Mouse (Mus musculus) cerebellum, adult 2 months (tissue): ENCODE results near the gene Per1. TPM values are rescaled to one million over a fixed set of nuclear protein-coding genes. Genes with fewer than 3 reads are reported as not detected.
A peak's percentile ranks its signal among the peaks of the same experiment; 100 is the strongest.

Source experiments
- DNase-seq, 2 experiments: peaks; one replicate each; pipeline ENCODE4 v3.0.0; 2021
- H3K27ac ChIP-seq: fragments of 200-500 bp; 2 replicates; pipeline ENCODE4 v1.5.1; 2012; ENCODE audit warnings: low read length, control low read depth, inconsistent platforms; ENCODE audit not compliant: insufficient read depth
- H3K27me3 ChIP-seq: fragments of 200-500 bp; 2 replicates; pipeline ENCODE4 v1.6.1; 2012; ENCODE audit warnings: inconsistent platforms, mild to moderate bottlenecking, low read length, moderate library complexity; ENCODE audit not compliant: control insufficient read depth, insufficient read depth
- H3K4me1 ChIP-seq: fragments of 200-500 bp; 2 replicates; pipeline ENCODE4 v1.6.1; 2011; ENCODE audit warnings: low read length; ENCODE audit not compliant: control insufficient read depth, insufficient read depth
- H3K4me3 ChIP-seq: fragments of 200-500 bp; replicated peaks from 2 replicates; pipeline ENCODE3; 2011; ENCODE audit warnings: mild to moderate bottlenecking, low read depth, low read length, control low read depth; ENCODE audit not compliant: insufficient read depth
- CTCF ChIP-seq: fragments of 200-500 bp; IDR thresholded peaks from 2 replicates; pipeline ENCODE4 v1.5.1; 2011; ENCODE audit warnings: low read depth, mild to moderate bottlenecking, control low read depth, low read length, moderate library complexity, borderline replicate concordance; ENCODE audit not compliant: insufficient read depth
- POLR2A ChIP-seq: fragments of 200-500 bp; IDR thresholded peaks from 2 replicates; pipeline ENCODE4 v1.6.1; 2011; ENCODE audit warnings: low read length, control low read depth, borderline replicate concordance; ENCODE audit not compliant: insufficient read depth
- WGBS: fragments of 180-500 bp; shearing (Covaris S2); methylation state at CpG from one replicate; pipeline ENCODE4 v1.1.7; 2018; 5-methylcytosine and 5-hydroxymethylcytosine counted together
- polyA plus RNA-seq: library from polyadenylated mRNA; depleted of rRNA; stranded (reverse); fragments of >200 nt; gene quantifications from 2 replicates; pipeline ENCODE4 v1.2.3, GENCODE M21; 2012

Gene Per1
- polyA plus RNA-seq, 1 experiment: 34.4 TPM

DNA sequence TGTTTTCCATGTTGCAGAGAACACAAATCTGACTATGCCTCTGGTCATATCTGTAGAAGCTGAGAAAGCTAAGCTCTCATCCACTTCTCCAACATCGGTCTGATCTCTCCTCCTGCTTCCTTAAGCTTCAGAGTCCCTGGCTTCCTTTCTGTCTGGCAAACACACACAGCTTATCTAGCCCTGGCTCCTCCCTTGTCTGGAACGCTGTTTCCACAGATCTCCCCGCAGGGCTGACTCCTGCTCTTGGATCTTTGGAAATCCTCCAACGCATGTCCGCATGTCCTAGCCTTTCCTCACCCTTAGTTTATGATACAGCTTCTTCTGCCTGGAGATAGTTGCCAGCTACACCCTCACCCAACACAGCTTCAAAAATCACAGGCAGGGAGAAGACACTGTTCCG is 27.4 kb upstream of the Per1 start:
- no peaks in the 10 kb centered on the region; the same call in 1 of the 2 replicates for H3K4me1 ChIP-seq
- H3K4me3 ChIP-seq: no peak overlapping the region
- TF ChIP-seq POLR2A (no peak), CTCF (no peak)
- H3K27me3 ChIP-seq: no peaks in the 10 kb centered on the region
- 27% methylated on average over 6 of the region's 6 CpGs for WGBS
- no peak overlapping the region for H3K27ac ChIP-seq
- no peak for DNase-seq

DNA sequence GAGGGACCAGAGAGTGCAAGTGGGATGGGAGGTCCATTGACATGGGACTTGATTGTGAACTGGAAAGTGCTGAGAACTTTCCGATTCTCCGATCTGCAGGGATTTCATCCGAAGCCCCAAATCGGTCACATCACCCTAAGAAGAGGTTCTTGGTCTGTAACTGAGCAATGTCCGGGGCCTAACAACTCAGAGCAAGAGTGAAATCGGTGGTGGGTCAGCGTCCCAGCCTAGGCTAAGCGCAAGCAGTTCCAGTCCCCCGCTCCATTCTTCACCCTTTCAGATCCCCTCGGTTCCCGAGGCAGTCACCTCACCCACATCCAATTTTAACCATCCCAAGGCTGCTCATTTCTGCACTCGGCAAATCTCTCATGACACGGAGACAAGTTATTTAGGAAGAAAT is 24.9 kb upstream of the Per1 start:
- WGBS: under 1% methylated on average over 13 of the region's 13 CpGs
- no peak for DNase-seq
- Histone ChIP-seq H3K27me3 (no peaks in the 10 kb centered on the region), H3K27ac (peak overlapping the region; percentile 56), H3K4me1 (no peaks in the 10 kb centered on the region; the same call in 1 of the 2 replicates), H3K4me3 (peak overlapping the region; percentile 69)
- TF ChIP-seq CTCF (no peak), POLR2A (no peak)

DNA sequence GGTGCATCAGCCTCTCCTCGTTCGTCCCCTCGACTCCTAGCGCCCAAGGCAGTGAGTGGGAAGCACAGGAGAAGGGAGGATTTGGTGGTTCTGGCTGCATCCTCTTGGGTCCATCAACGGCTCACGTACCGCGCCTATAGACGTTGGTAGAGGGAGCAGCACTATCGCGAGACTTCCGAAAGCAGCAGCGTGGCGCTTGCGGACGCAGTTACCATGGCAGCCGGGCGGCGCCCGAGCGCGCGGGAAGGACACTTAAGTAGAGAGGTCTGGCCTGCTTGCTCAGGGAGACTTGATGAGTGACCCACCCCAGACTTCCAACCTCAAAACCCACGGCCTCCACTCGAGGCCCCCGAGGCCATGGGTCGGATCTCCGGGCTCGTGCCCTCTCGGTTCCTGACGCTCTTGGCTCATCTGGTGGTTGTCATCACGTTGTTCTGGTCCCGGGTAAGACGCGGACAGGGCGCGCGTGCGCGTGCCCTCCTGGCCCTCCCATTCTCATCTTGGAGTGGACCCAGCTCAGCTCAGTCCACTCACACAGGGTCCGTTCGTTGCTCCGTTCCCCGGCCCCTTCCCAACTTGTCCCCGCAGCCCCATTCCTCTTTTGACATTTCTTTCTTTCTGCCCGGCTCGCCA is 24.3 kb upstream of the Per1 start, which contains the start of gene Tmem107:
Gene Tmem107 (plus strand): TSS at position 217 of the 633 bp plus-strand sequence.
- WGBS: under 1% methylated on average over 47 of the region's 47 CpGs
- Histone ChIP-seq H3K4me3 (peak within 1 kb of the TSS; percentile 69), H3K4me1 (no peaks in the 10 kb centered on the region; the same call in 1 of the 2 replicates), H3K27ac (peak within 1 kb of the TSS; percentile 76), H3K27me3 (no peaks in the 10 kb centered on the region)
- peak; percentile 95 to 96 for DNase-seq
- TF ChIP-seq POLR2A (peak; percentile 96), CTCF (no peak)

DNA sequence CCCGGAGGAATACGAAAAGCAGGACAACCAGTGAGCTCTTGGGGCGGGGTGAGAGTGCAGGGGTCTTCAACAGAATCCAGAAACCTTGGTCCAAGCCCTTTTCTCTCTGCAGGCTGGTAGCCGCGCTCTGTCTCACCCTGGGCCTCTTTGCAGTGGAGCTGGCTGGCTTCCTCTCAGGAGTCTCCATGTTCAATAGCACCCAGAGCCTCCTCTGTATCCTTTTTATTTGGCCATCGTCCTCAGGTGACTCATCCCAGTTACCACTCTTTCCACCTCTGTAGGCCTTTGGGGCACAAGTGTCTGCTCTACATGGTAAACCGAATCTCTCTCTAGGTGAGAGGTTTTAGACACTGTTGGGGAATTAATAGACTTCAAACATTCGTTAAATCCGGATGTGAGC is 23.8 kb upstream of the Per1 start:
- no peak for DNase-seq
- Histone ChIP-seq H3K4me1 (no peaks in the 10 kb centered on the region; the same call in 1 of the 2 replicates), H3K4me3 (peak overlapping the region; percentile 69), H3K27ac (peak overlapping the region; percentile 76), H3K27me3 (no peaks in the 10 kb centered on the region)
- no peak for TF ChIP-seq CTCF
- TF ChIP-seq POLR2A: no peak
- 15% methylated on average over 9 of the region's 9 CpGs for WGBS

DNA sequence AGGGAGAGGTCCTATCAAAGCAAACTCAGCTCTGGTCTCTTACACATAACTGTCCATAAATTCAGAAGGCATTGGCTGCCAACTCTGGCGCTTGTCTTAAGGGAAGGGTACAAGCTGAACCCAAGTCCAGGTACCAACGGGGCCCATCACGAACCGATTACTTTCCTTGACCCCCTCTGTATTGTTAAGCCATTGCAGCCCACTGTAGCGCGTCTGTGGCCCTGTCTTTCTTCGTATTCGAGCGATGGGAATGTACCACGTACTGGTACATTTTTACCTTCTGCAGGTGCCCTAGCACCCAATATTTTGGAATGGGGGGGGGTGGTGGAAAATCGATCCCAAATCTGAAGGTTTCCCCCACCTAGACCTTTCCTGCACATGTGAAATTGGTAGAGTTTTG is 22.8 kb upstream of the Per1 start:
- H3K27ac ChIP-seq: peak overlapping the region; percentile 61
- no peaks in the 10 kb centered on the region; the same call in 1 of the 2 replicates for H3K4me1 ChIP-seq
- TF ChIP-seq POLR2A: no peak
- no peak for TF ChIP-seq CTCF
- 74% methylated on average over 11 of the region's 11 CpGs for WGBS
- peak in 1 of 2 experiments; percentile 18 for DNase-seq
- H3K27me3 ChIP-seq: no peaks in the 10 kb centered on the region
- peak overlapping the region; percentile 34 for H3K4me3 ChIP-seq

DNA sequence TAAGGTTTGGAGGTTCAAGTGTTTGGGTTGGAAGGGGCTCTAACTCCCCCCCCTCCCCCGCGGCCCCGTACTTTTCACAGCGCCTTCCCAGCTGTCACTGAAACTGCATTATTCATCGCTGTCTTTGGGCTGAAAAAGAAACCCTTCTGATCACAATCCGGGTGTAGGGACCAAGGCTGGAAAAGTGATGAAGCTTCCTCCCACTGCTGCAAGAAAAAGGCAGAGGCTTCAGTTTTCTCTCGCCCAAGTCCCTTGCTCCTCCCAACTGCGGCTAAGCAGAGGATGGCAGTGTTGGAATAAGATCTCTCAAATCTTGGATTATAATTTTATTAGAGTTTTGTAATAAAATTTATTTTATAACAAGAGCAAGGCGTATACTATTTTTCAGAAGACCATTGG is 22.4 kb upstream of the Per1 start:
- no peak for DNase-seq
- Histone ChIP-seq H3K27me3 (no peaks in the 10 kb centered on the region), H3K4me1 (no peaks in the 10 kb centered on the region; the same call in 1 of the 2 replicates), H3K27ac (peak overlapping the region; percentile 96), H3K4me3 (peak overlapping the region; percentile 62)
- 1% methylated on average over 9 of the region's 9 CpGs for WGBS
- TF ChIP-seq POLR2A (no peak), CTCF (no peak)

DNA sequence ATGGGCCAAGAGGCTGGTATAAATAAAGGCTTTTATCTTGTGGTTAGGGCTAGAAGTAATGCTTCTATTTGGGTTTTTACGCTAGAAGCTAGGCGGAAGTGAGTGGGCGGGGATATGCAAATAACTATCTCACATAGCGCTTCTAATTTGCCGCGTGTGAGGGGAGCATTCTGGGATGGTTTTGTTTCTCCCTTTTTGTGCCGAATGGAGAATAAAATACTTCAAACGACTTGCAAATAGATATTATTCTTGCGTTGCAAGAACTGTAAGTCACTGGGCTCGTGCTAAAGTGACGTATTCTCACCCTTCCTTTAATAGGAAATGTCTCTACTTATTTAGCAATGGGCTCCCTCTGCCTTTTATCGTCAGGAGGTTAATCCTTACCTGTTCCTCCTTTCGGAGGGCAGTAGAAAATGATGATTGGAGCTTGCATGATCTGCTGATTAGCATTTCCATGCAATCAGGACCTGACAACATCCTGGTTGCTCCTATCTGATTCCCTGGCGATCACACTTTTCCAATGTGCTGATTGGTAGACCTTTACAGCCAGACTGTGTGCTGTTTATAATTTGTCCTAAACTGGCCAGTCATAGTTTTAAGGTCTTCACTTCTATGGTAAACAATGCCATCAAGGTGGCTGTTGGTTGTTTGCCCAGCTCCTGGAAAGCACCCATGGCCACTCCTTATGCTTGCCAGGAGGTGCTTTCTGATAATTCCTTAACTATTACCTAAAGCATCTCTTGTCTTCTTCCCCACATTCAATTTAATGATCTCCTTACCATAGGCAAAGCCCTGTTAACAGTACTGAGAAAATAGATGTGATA is 21.7 kb upstream of the Per1 start:
- DNase-seq: peak; percentile 80 to 92
- Histone ChIP-seq H3K4me1 (no peaks in the 10 kb centered on the region), H3K4me3 (peak overlapping the region; percentile 62), H3K27me3 (no peaks in the 10 kb centered on the region), H3K27ac (peak overlapping the region; percentile 96; the same call in 1 of the 2 replicates)
- no peak for TF ChIP-seq CTCF
- peak; percentile 92; the same call in 1 of the 2 replicates for TF ChIP-seq POLR2A
- WGBS: under 1% methylated on average over 14 of the region's 14 CpGs
